10 mouse cellular contexts compared by ENCODE assay signal in genomic region chr13:116293301-116294150, GRCm38 (mm10). TPM values are rescaled to one million over a fixed set of nuclear protein-coding genes. Genes with fewer than 3 reads are reported as not detected.
DNase-seq lines count a peak whose midpoint lies in the region; ATAC-seq and TF ChIP-seq lines count a peak whose summit lies in the region.
"Had no signal": no experiment of that assay in that cellular context is flagged by ENCODE, and none has a peak within 500 bp of the region (broad histone marks: within the 10 kb centered on the region; RNA-seq: fewer than 3 reads in every experiment).

No protein-coding gene starts in this region.

- peak; percentile 37; the same call in 1 of the 2 replicates for ATAC-seq in lung, postnatal 0 days
- ATAC-seq in forebrain, embryonic 16.5 days, result peak; percentile 37
- ATAC-seq in megakaryocyte-erythroid progenitor cell, adult 5-6 weeks (replicated peaks; ENCODE audit: low FRiP score, low TSS enrichment, poor library complexity, severe bottlenecking), result 0 out of 2 replicates have a peak, but pooled peaks have one; percentile 30

- no peak overlapping the region for H3K9ac ChIP-seq in lung, postnatal 0 days (replicated peaks; ENCODE audit: low read depth)
- no peak overlapping the region for H3K9ac ChIP-seq in forebrain, embryonic 16.5 days (replicated peaks; ENCODE audit: low read depth, low read length)
- H3K9ac ChIP-seq: liver, embryonic 13.5 days had no signal

- H3K9me3 ChIP-seq in lung, postnatal 0 days (ENCODE audit: low read length), result no peaks in the 10 kb centered on the region
- H3K9me3 ChIP-seq in forebrain, embryonic 16.5 days (ENCODE audit: control insufficient read depth, low read length), result no peaks in the 10 kb centered on the region
- H3K9me3 ChIP-seq: liver, embryonic 13.5 days had no signal

- H3K36me3 ChIP-seq in lung, postnatal 0 days (ENCODE audit: insufficient read depth, low read length), result no peaks in the 10 kb centered on the region
- H3K36me3 ChIP-seq in forebrain, embryonic 16.5 days (ENCODE audit: control insufficient read depth, insufficient read depth), result no peaks in the 10 kb centered on the region
- H3K36me3 ChIP-seq: liver, embryonic 13.5 days had no signal

- peak overlapping the region; percentile 27 for H3K4me2 ChIP-seq in lung, postnatal 0 days (replicated peaks; ENCODE audit: low read depth, low read length)
- H3K4me2 ChIP-seq in forebrain, embryonic 16.5 days (ENCODE audit: low read length), result peak overlapping the region; percentile 26
- H3K4me2 ChIP-seq: liver, embryonic 13.5 days had no signal

- H3K27me3 ChIP-seq in lung, postnatal 0 days (replicated peaks; ENCODE audit: insufficient read depth, low read length), result peaks cover 29% of the 10 kb centered on the region
- peaks cover 51% of the 10 kb centered on the region for H3K27me3 ChIP-seq in forebrain, embryonic 16.5 days (replicated peaks; ENCODE audit: control insufficient read depth, insufficient read depth, low read length)

- H3K4me3 ChIP-seq in lung, postnatal 0 days (ENCODE audit: low read depth, low read length), result peak overlapping the region; percentile 1; the same call in 1 of the 2 replicates
- no peak overlapping the region for H3K4me3 ChIP-seq in forebrain, embryonic 16.5 days (replicated peaks; ENCODE audit: low read length)
- H3K4me3 ChIP-seq: liver, embryonic 13.5 days had no signal

- intact Hi-C loops in gastrocnemius, postnatal 14 days (cut with DNase I; ENCODE audit: low total_unique reads), result no loop called here

- TF ChIP-seq EP300 in lung, postnatal 0 days (IDR thresholded peaks at IDR 0.05), result no peak

- WGBS in lung, postnatal 0 days, result 10% methylated on average over 27 of the region's 27 CpGs
- WGBS in forebrain, embryonic 16.5 days, result 2% methylated on average over 27 of the region's 27 CpGs

- no peak for TF ChIP-seq CTCF in lung, postnatal 0 days (IDR thresholded peaks at IDR 0.05)

- H3K27ac ChIP-seq in lung, postnatal 0 days (ENCODE audit: low read length), result no peak overlapping the region
- H3K27ac ChIP-seq in forebrain, embryonic 16.5 days (ENCODE audit: low read length), result no peak overlapping the region
- H3K27ac ChIP-seq: liver, embryonic 13.5 days had no signal

- peaks cover 5% of the 10 kb centered on the region; the same call in 1 of the 2 replicates for H3K4me1 ChIP-seq in lung, postnatal 0 days (ENCODE audit: insufficient read depth, low read depth, low read length)
- H3K4me1 ChIP-seq in forebrain, embryonic 16.5 days (replicated peaks; ENCODE audit: control insufficient read depth, insufficient read depth, low read length), result peaks cover 12% of the 10 kb centered on the region
- H3K4me1 ChIP-seq: liver, embryonic 13.5 days had no signal

- DNase-seq in lung, postnatal 0 days (ENCODE audit: low spot score), result no peak
- no peak for DNase-seq in lung, postnatal 4 days
- DNase-seq in layer of hippocampus, adult 18-20 months (ENCODE audit: low spot score in 2 of 2), result no peak
- no peak for DNase-seq in yolk sac, embryonic 10.5 days (ENCODE audit: low spot score)
- DNase-seq in thymus, postnatal 4 days, result no peak
- no peak for DNase-seq in gastrocnemius, postnatal 14 days
- DNase-seq: cerebellum, adult 9-11 months; liver, embryonic 13.5 days had no signal

RNA-seq across cellular contexts. Expression of gene Isl1, which starts 16.0 kb away (rescaled TPM):
- 0.29 and 0.57 TPM in 2 replicates for polyA plus RNA-seq in lung, postnatal 0 days (2015; fragmentation: Nextera tagmentation; extraction: Ambion mirVana)
- 49.7 and 61.5 TPM in 2 replicates for polyA plus RNA-seq in forebrain, embryonic 16.5 days (2015; fragmentation: Nextera tagmentation; extraction: Ambion mirVana)
- not detected in 2 replicates for total RNA-seq in megakaryocyte-erythroid progenitor cell, adult 5-6 weeks (2014; fragmentation: Nextera tagmentation)
- total RNA-seq in megakaryocyte-erythroid progenitor cell, adult 5-6 weeks (2017), result not detected in 2 replicates
- not detected for total RNA-seq in layer of hippocampus, adult 18-20 months (2021)
- 1 to 10 TPM in 1 of 2 experiments, under 1 TPM in 1; 0.41 to 1.3 TPM for total RNA-seq in gastrocnemius, postnatal 14 days (2021)
